Mouse (Mus musculus): Measurements from ENCODE around the gene Pkp1. TPM values are rescaled to one million over a fixed set of nuclear protein-coding genes. Genes with fewer than 3 reads are reported as not detected.

Pkp1 gene
- total RNA-seq, 1 experiment from 2014 or later, result not detected

- no peak for DNase-seq
These were observed 62.9 kb downstream of the Pkp1 start for GRCm38 (mm10) chr1:135856070-135856469.

DNA sequence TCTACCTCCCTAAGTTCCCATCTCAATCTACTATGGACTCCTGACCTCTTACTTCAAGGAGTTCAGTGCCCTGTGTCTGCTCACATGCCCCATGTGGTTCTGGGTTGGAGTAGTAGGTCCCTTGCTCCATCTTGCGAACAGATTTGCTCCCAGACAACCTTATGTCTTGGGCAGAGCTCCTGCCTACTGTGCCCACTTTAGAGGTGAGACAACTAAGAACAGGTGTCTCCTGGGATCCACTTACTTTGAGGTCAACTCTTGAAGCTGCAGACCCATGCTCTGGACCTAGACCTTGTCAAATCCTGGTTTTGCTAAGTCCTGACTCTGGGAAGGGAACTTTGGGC, 63.7 kb downstream of the Pkp1 start:
- no peak for DNase-seq

GRCm38 (mm10) chr1:135854591-135855343, 64.2 kb downstream of the Pkp1 start:
- DNase-seq, result no peak

GRCm38 (mm10) chr1:135853200-135853599, 65.8 kb downstream of the Pkp1 start:
- DNase-seq, result no peak

DNA sequence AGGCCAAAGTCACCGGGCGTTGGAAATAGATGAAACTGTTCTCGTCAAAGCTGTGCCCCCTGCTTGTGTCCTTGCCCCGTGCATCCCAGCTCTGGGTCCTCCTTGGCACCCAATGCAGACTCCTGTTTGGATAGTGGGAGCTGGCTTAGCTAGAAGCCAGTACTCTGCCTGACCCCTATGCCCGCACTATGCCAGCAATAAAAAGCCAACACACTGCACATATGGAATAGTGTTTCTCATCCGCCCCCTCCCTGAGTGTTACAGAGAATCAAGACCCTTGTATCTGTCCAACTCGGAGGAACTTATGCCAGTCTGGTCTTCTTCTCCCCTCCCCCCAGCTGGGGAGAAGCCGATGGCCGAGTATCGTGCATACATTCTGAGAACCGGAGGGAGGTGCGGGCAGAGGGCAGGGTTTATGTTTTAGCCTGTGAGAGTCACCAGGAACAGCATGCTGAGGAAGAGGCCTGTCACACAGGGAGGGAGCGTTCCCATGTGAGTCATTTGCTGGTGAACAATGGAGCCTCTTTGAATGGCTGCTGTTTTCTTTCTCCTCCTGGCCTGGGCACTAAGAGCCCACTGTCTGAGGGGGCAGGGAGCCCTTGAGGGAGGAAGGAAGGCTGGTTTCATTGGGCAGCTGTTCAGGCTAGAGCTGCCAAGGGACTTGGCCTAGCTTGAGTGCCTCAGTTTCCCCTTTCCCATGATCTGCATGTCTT, 66.8 kb downstream of the Pkp1 start:
- DNase-seq, result no peak

GRCm38 (mm10) chr1:135850722-135851512, 68.1 kb downstream of the Pkp1 start:
- DNase-seq, result peak; percentile 73

DNA sequence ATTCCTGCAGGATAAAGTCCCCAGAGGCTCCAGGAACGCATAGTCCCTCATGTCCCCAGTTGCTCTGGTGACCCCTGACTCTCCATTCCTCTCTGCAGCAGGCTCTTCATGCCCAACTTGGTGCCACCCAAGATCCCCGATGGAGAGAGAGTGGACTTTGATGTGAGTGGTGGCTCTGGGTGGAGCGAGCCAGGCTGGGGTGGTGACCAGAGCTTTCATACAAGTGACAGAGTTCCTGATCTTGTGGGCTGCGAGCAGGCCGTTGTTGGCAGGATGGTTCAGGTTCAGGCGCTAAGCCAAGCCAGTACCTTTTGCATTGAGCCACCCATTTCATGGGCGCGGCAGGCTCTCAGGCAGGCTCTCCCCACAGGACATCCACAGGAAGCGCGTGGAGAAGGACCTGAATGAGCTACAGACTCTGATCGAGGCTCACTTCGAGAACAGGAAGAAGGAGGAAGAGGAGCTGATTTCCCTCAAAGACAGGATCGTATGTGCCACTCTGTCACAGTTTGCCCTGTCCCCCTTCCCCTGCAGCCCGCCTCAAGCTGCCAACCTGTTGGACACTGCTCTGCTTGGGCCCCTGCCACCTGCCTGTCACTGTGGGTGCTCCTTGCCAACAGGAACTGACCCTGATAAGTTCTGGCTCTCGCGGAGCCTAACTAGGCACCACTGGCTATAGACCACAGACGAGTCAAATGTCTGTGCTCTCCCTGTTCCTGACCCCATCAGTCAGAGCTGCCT, 71.2 kb downstream of the Pkp1 start:
- DNase-seq, result no peak

DNA sequence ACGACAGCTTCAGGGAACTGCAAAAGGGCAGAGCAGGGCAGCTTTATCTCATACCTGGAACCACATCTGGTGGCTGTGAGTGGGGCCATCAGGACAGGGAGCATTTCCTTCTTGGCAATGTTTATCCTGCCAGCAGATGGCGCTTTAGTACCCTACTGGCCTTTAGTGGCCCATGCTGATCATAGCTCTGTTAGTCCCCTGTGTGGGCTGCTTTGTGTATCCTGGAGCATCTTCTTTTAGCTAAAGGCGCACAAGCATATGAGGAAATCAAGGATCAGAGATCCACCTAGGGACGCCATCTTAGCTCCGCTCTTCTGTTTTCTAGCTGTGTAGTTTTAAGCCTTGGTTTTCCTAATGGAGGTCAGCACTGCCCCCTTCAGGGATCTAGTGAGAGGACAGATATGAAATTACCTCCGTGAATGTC, 71.9 kb downstream of the Pkp1 start:
- DNase-seq, result peak; percentile 65

GRCm38 (mm10) chr1:135846632-135847031, 72.4 kb downstream of the Pkp1 start:
- DNase-seq, result no peak

DNA sequence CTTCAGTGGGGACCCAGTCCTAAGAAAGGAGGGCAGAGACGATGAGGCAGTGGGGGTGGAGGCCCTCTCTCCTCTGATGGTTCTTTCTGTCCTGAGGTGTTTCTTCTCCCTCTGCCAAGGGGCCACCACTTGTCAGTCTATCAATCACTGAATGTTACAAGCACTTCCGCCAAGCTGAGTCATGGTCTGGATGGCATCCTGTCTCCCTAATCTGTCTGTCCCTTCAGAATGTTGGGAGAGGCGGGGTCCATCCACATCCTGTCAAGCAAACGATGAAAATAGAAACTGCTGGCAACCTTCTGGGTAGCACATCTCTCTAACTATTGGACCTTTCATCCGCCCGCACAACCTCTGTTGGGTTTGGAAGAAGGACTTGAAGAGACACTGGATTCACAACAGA, 74.5 kb downstream of the Pkp1 start:
- DNase-seq, result no peak

DNA sequence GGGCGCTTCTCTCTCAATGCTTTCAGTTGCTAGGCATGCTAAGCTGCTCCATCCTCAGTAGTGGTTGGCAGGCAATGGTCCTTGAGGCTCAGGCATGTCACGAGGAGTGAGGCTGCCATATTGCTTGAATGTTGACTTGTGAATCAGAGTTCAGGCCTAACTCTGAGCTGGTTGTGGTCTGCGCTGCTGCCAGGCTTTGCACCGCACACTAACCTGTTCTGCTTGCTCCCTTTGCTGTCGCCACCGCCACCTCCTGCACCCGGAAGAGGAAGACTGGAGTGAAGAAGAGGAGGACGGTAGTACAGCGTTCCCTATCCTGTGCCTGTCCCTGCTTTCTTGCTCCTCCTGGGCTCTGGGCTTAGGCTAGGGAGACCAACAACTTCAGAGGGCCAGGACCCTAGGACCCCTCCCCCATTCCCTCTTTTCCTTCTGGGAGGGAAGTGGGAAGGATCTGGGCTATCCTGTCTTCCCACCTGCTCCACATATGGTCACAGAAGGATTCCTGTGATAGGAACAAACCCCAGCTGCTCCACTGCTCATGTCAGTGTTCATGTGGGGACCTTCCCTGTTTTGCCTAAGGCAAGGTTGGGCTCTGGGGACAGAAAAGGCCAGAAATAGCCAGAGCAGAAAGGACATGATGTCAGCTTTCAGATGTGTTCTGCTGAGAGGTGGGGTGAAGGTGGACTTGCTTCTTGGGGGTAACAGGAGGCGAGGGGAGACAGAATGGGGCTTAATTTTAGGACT, 75.3 kb downstream of the Pkp1 start:
- DNase-seq, result no peak

- no peak for DNase-seq
These were observed 78.2 kb downstream of the Pkp1 start for GRCm38 (mm10) chr1:135840675-135841395.

- no peak for DNase-seq
These were observed 79.9 kb downstream of the Pkp1 start for GRCm38 (mm10) chr1:135839065-135839464.

DNA sequence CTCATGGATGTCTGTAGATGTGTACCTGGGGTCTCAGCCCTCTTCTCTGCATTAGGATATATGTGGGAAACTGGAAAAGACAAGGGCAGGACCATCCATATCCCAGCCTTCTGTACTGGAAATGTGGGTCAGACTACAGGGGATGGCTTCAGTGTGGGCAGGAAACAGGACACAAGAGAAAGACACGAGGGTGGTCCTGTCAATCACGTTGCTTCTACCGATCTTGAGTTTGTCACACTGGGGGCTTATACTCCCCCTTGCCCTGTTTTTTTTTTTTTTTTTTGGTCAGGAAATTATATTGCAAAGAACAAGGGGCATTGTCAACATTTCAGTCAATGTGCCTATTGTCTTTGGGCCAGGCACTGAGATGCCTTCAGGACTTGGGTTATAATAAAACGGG, 80.4 kb downstream of the Pkp1 start:
- no peak for DNase-seq

DNA sequence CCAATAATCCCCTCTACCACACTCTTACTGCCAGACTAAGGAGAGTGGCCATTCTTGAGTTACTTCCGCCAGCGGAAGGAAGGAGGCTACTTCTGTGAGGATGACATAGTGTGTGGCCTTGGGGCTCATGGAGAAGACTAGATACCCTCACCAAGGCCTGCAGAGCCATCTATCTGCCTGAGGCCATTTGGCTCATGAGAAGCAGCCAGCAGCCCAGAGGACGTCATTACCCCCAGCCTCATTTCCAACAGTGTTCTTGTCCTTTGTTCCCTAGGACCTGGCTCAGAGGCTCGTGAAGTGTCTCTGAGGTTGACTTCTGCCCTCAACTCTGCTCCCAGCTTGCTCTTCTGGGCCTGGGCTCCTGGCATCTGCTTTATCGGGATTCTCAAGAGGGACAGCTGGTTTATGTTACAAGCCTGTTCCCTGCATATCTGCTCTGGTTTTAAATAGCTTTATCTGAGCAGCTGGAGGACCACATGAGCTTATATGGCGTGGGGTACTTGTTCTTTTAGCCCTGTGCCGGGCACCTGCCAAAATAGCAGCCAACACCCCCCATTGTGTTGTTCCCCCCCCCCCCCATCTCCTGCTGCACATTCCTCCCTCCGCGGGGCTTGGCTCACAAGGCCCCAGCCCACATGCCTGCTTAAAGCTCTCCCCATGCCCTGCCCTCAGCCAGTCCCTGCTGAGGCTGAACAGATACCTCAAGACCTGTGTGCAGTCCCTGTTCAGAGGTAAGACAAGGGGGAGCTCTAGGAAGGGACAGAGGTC, 83.1 kb downstream of the Pkp1 start, which contains the start of gene Tnnt2:
Gene Tnnt2, plus strand, starts transcription at position 639 of the 768 bp plus-strand sequence.
- no peak for DNase-seq

DNA sequence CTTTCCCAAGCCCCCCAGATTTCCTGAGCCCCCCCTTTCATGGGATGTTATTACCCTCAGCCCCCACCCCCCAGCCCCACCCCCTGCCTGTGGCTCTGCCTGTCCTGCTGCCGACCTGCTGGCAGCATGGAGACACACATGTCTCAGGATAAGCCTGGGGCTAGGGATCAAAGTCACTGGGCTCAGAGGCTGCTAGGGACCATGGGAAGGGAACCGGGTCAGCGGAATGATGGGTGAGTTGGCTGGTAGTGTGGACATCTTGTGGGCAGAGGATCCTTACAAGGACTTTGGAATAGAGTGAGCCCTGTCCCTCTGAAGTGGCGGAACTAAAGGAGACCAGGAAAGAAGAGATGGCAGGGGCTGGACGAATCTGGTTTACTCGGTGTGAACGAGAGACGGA, 84.0 kb downstream of the Pkp1 start:
- no peak for DNase-seq

- DNase-seq, result no peak
These were observed 84.7 kb downstream of the Pkp1 start for GRCm38 (mm10) chr1:135834206-135834859.

- peak; percentile 51 for DNase-seq
These were observed 90.1 kb downstream of the Pkp1 start for GRCm38 (mm10) chr1:135828918-135829317.

- no peak for DNase-seq
These were observed 97.2 kb downstream of the Pkp1 start for GRCm38 (mm10) chr1:135821780-135822179.

All from adrenal gland, postnatal 14 days (tissue).